Mouse (Mus musculus): ENCODE data around the gene Ampd1. TPM values are rescaled to one million over a fixed set of nuclear protein-coding genes. Genes with fewer than 3 reads are reported as not detected.

The Ampd1 gene
- 0.27 and 8.9 TPM in 2 replicates for polyA plus RNA-seq (2015; fragmentation: Nextera tagmentation; extraction: Ambion mirVana)

- Histone ChIP-seq H3K36me3 (ENCODE audit: control insufficient read depth, insufficient read depth, low read length) (0 out of 2 replicates have a peak, but pooled peaks cover 5% of the 10 kb centered on the region), H3K27me3 (ENCODE audit: control insufficient read depth, insufficient read depth, low read length) (no peaks in the 10 kb centered on the region), H3K4me1 (ENCODE audit: control insufficient read depth, insufficient read depth, low read length) (no peaks in the 10 kb centered on the region), H3K9ac (ENCODE audit: low read length) (no peak within 1 kb of the TSS), H3K9me3 (replicated peaks; ENCODE audit: control insufficient read depth, low read length) (no peaks in the 10 kb centered on the region), H3K27ac (ENCODE audit: low read length) (no peak within 1 kb of the TSS), H3K4me3 (replicated peaks; ENCODE audit: low read length) (no peak within 1 kb of the TSS), H3K4me2 (ENCODE audit: low read depth, low read length) (no peak within 1 kb of the TSS)
- 63% methylated on average over 5 of the region's 5 CpGs for WGBS
- ATAC-seq (ENCODE audit: insufficient read depth, low FRiP score): no peak
Observed at GRCm38 (mm10) chr3:103073771-103074170, at the start of gene Ampd1. Ampd1 (plus strand) TSS chr3:103074014.

GRCm38 (mm10) chr3:103026174-103026573 lies 47.6 kb upstream of the Ampd1 start:
- no peak overlapping the region for H3K27ac ChIP-seq (ENCODE audit: low read length)
- H3K4me3 ChIP-seq (replicated peaks; ENCODE audit: low read length): no peak overlapping the region
- H3K4me1 ChIP-seq (ENCODE audit: control insufficient read depth, insufficient read depth, low read length): 0 out of 2 replicates have a peak, but pooled peaks cover 2% of the 10 kb centered on the region
- H3K27me3 ChIP-seq (ENCODE audit: control insufficient read depth, insufficient read depth, low read length): no peaks in the 10 kb centered on the region
- ATAC-seq (ENCODE audit: insufficient read depth, low FRiP score): no peak
- H3K9ac ChIP-seq (ENCODE audit: low read length): no peak overlapping the region
- no peaks in the 10 kb centered on the region for H3K9me3 ChIP-seq (replicated peaks; ENCODE audit: control insufficient read depth, low read length)
- H3K36me3 ChIP-seq (ENCODE audit: control insufficient read depth, insufficient read depth, low read length): peaks cover 15% of the 10 kb centered on the region
- H3K4me2 ChIP-seq (ENCODE audit: low read depth, low read length): no peak overlapping the region
- WGBS: 100% methylated on average over 1 of the region's 1 CpGs

- Histone ChIP-seq H3K4me1 (ENCODE audit: control insufficient read depth, insufficient read depth, low read length) (no peaks in the 10 kb centered on the region), H3K9ac (ENCODE audit: low read length) (no peak overlapping the region), H3K27me3 (ENCODE audit: control insufficient read depth, insufficient read depth, low read length) (no peaks in the 10 kb centered on the region), H3K27ac (ENCODE audit: low read length) (no peak overlapping the region), H3K4me3 (replicated peaks; ENCODE audit: low read length) (no peak overlapping the region), H3K4me2 (ENCODE audit: low read depth, low read length) (no peak overlapping the region), H3K36me3 (ENCODE audit: control insufficient read depth, insufficient read depth, low read length) (peaks cover 11% of the 10 kb centered on the region), H3K9me3 (replicated peaks; ENCODE audit: control insufficient read depth, low read length) (no peaks in the 10 kb centered on the region)
- WGBS: 82% methylated on average over 6 of the region's 6 CpGs
- ATAC-seq (ENCODE audit: insufficient read depth, low FRiP score): no peak
Observed at GRCm38 (mm10) chr3:103040285-103040684, 33.5 kb upstream of the Ampd1 start.

- no peaks in the 10 kb centered on the region for H3K9me3 ChIP-seq (replicated peaks; ENCODE audit: control insufficient read depth, low read length)
- no peak for ATAC-seq (ENCODE audit: insufficient read depth, low FRiP score)
- H3K4me2 ChIP-seq (ENCODE audit: low read depth, low read length): no peak overlapping the region
- H3K36me3 ChIP-seq (ENCODE audit: control insufficient read depth, insufficient read depth, low read length): peaks cover 14% of the 10 kb centered on the region
- no peaks in the 10 kb centered on the region for H3K27me3 ChIP-seq (ENCODE audit: control insufficient read depth, insufficient read depth, low read length)
- H3K4me1 ChIP-seq (ENCODE audit: control insufficient read depth, insufficient read depth, low read length): no peaks in the 10 kb centered on the region
- WGBS: 86% methylated on average over 1 of the region's 1 CpGs
- H3K9ac ChIP-seq (ENCODE audit: low read length): no peak overlapping the region
- H3K27ac ChIP-seq (ENCODE audit: low read length): no peak overlapping the region
- no peak overlapping the region for H3K4me3 ChIP-seq (replicated peaks; ENCODE audit: low read length)
Observed at GRCm38 (mm10) chr3:103040861-103041379, 32.9 kb upstream of the Ampd1 start.

- Histone ChIP-seq H3K4me1 (ENCODE audit: control insufficient read depth, insufficient read depth, low read length) (no peaks in the 10 kb centered on the region), H3K4me2 (ENCODE audit: low read depth, low read length) (no peak overlapping the region), H3K36me3 (ENCODE audit: control insufficient read depth, insufficient read depth, low read length) (peaks cover 21% of the 10 kb centered on the region), H3K9ac (ENCODE audit: low read length) (no peak overlapping the region), H3K9me3 (replicated peaks; ENCODE audit: control insufficient read depth, low read length) (no peaks in the 10 kb centered on the region), H3K27ac (ENCODE audit: low read length) (no peak overlapping the region), H3K4me3 (replicated peaks; ENCODE audit: low read length) (no peak overlapping the region), H3K27me3 (ENCODE audit: control insufficient read depth, insufficient read depth, low read length) (no peaks in the 10 kb centered on the region)
- 91% methylated on average over 5 of the region's 5 CpGs for WGBS
- ATAC-seq (ENCODE audit: insufficient read depth, low FRiP score): no peak
Observed at GRCm38 (mm10) chr3:103056016-103056595, 17.7 kb upstream of the Ampd1 start.

- Histone ChIP-seq H3K4me3 (replicated peaks; ENCODE audit: low read length) (peak overlapping the region; percentile 89), H3K4me1 (ENCODE audit: control insufficient read depth, insufficient read depth, low read length) (no peaks in the 10 kb centered on the region), H3K27me3 (ENCODE audit: control insufficient read depth, insufficient read depth, low read length) (no peaks in the 10 kb centered on the region), H3K36me3 (ENCODE audit: control insufficient read depth, insufficient read depth, low read length) (peaks cover 23% of the 10 kb centered on the region), H3K27ac (ENCODE audit: low read length) (peak overlapping the region; percentile 68), H3K4me2 (ENCODE audit: low read depth, low read length) (peak overlapping the region; percentile 62), H3K9me3 (replicated peaks; ENCODE audit: control insufficient read depth, low read length) (no peaks in the 10 kb centered on the region), H3K9ac (ENCODE audit: low read length) (peak overlapping the region; percentile 63)
- ATAC-seq (ENCODE audit: insufficient read depth, low FRiP score): peak; percentile 25; the same call in 1 of the 2 replicates
- 3% methylated on average over 10 of the region's 10 CpGs for WGBS
Observed at GRCm38 (mm10) chr3:103057752-103058151, 16.1 kb upstream of the Ampd1 start.

- peak within 1 kb of the TSS; percentile 96 for H3K9ac ChIP-seq (ENCODE audit: low read length)
- peaks cover 30% of the 10 kb centered on the region for H3K36me3 ChIP-seq (ENCODE audit: control insufficient read depth, insufficient read depth, low read length)
- no peaks in the 10 kb centered on the region for H3K4me1 ChIP-seq (ENCODE audit: control insufficient read depth, insufficient read depth, low read length)
- H3K4me2 ChIP-seq (ENCODE audit: low read depth, low read length): peak within 1 kb of the TSS; percentile 62
- peak; percentile 98 for ATAC-seq (ENCODE audit: insufficient read depth, low FRiP score)
- H3K9me3 ChIP-seq (replicated peaks; ENCODE audit: control insufficient read depth, low read length): no peaks in the 10 kb centered on the region
- H3K4me3 ChIP-seq (replicated peaks; ENCODE audit: low read length): peak within 1 kb of the TSS; percentile 89
- no peaks in the 10 kb centered on the region for H3K27me3 ChIP-seq (ENCODE audit: control insufficient read depth, insufficient read depth, low read length)
- 1% methylated on average over 46 of the region's 46 CpGs for WGBS
- H3K27ac ChIP-seq (ENCODE audit: low read length): peak within 1 kb of the TSS; percentile 98
Observed at GRCm38 (mm10) chr3:103058207-103059157, 15.3 kb upstream of the Ampd1 start, which contains the start of gene Nras. Nras (plus strand) TSS chr3:103058285.

GRCm38 (mm10) chr3:103066927-103067326 lies 6.9 kb upstream of the Ampd1 start:
- H3K4me1 ChIP-seq (ENCODE audit: control insufficient read depth, insufficient read depth, low read length): no peaks in the 10 kb centered on the region
- H3K27ac ChIP-seq (ENCODE audit: low read length): 0 out of 2 replicates have a peak overlapping the region, but pooled peaks have one; percentile 1
- WGBS: 62% methylated on average over 8 of the region's 8 CpGs
- peak; percentile 40; the same call in 1 of the 2 replicates for ATAC-seq (ENCODE audit: insufficient read depth, low FRiP score)
- H3K9me3 ChIP-seq (replicated peaks; ENCODE audit: control insufficient read depth, low read length): no peaks in the 10 kb centered on the region
- H3K4me3 ChIP-seq (replicated peaks; ENCODE audit: low read length): no peak overlapping the region
- peaks cover 42% of the 10 kb centered on the region for H3K36me3 ChIP-seq (ENCODE audit: control insufficient read depth, insufficient read depth, low read length)
- H3K4me2 ChIP-seq (ENCODE audit: low read depth, low read length): no peak overlapping the region
- H3K9ac ChIP-seq (ENCODE audit: low read length): no peak overlapping the region
- H3K27me3 ChIP-seq (ENCODE audit: control insufficient read depth, insufficient read depth, low read length): no peaks in the 10 kb centered on the region

- no peak for ATAC-seq (ENCODE audit: insufficient read depth, low FRiP score)
- H3K27ac ChIP-seq (ENCODE audit: low read length): no peak overlapping the region
- H3K4me3 ChIP-seq (replicated peaks; ENCODE audit: low read length): no peak overlapping the region
- peaks cover 32% of the 10 kb centered on the region for H3K36me3 ChIP-seq (ENCODE audit: control insufficient read depth, insufficient read depth, low read length)
- no peak overlapping the region for H3K9ac ChIP-seq (ENCODE audit: low read length)
- WGBS: 90% methylated on average over 6 of the region's 6 CpGs
- no peak overlapping the region for H3K4me2 ChIP-seq (ENCODE audit: low read depth, low read length)
- H3K9me3 ChIP-seq (replicated peaks; ENCODE audit: control insufficient read depth, low read length): no peaks in the 10 kb centered on the region
- H3K4me1 ChIP-seq (ENCODE audit: control insufficient read depth, insufficient read depth, low read length): no peaks in the 10 kb centered on the region
- no peaks in the 10 kb centered on the region for H3K27me3 ChIP-seq (ENCODE audit: control insufficient read depth, insufficient read depth, low read length)
Observed at GRCm38 (mm10) chr3:103068971-103069370, 4.8 kb upstream of the Ampd1 start.

Measured in stomach, embryonic 16.5 days (tissue).